Mouse (Mus musculus): Measurements from ENCODE around the gene Rasl2-9. TPM values are rescaled to one million over a fixed set of nuclear protein-coding genes. Genes with fewer than 3 reads are reported as not detected.
"Not testable (repeated sequence)": the region's sequence is repeated elsewhere in the genome, so short reads cannot be mapped to it uniquely, and the experiment has no call there.

Rasl2-9 gene
- 1 to 10 TPM; 2.1 to 2.9 (median 2.5) TPM for total RNA-seq (2022)

GRCm38 (mm10) chr7:5125549-5126406, at the start of gene Rasl2-9:
TSS of gene Rasl2-9 (minus strand) at chr7:5125950.
- DNase-seq (ENCODE audit: low spot score in 2 of 2) = peak; percentile 41 to 55

GRCm38 (mm10) chr7:5149570-5149969, 23.8 kb upstream of the Rasl2-9 start, which contains the start of gene Vmn1r55:
TSS of gene Vmn1r55 (minus strand) at chr7:5149670.
- DNase-seq (ENCODE audit: low spot score in 2 of 2) = not testable (repeated sequence)

- peak in 1 of 2 experiments; percentile 13 for DNase-seq (ENCODE audit: low spot score in 2 of 2)
These were observed 672 bp downstream of the Rasl2-9 start for GRCm38 (mm10) chr7:5125078-5125477.

- no peak for DNase-seq (ENCODE audit: low spot score in 2 of 2)
These were observed 8.9 kb downstream of the Rasl2-9 start, which contains the start of gene Rfpl4 for GRCm38 (mm10) chr7:5116850-5117249. TSS of gene Rfpl4 (minus strand) at chr7:5116950.

GRCm38 (mm10) chr7:5112701-5113100, 13.0 kb downstream of the Rasl2-9 start:
- DNase-seq (ENCODE audit: low spot score in 2 of 2) = no peak

GRCm38 (mm10) chr7:5109301-5109700, 16.4 kb downstream of the Rasl2-9 start:
- no peak for DNase-seq (ENCODE audit: low spot score in 2 of 2)

GRCm38 (mm10) chr7:5108272-5108671, 17.5 kb downstream of the Rasl2-9 start:
- no peak for DNase-seq (ENCODE audit: low spot score in 2 of 2)

GRCm38 (mm10) chr7:5102564-5102963, 23.2 kb downstream of the Rasl2-9 start:
- no peak for DNase-seq (ENCODE audit: low spot score in 2 of 2)

- DNase-seq (ENCODE audit: low spot score in 2 of 2) = no peak
These were observed 24.6 kb downstream of the Rasl2-9 start for GRCm38 (mm10) chr7:5101066-5101663.

- DNase-seq (ENCODE audit: low spot score in 2 of 2) = no peak
These were observed 26.0 kb downstream of the Rasl2-9 start for GRCm38 (mm10) chr7:5099796-5100195.

- DNase-seq (ENCODE audit: low spot score in 2 of 2) = no peak
These were observed 27.0 kb downstream of the Rasl2-9 start for GRCm38 (mm10) chr7:5098769-5099168.

- no peak for DNase-seq (ENCODE audit: low spot score in 2 of 2)
These were observed 32.8 kb downstream of the Rasl2-9 start for GRCm38 (mm10) chr7:5092831-5093510.

- DNase-seq (ENCODE audit: low spot score in 2 of 2) = no peak
These were observed 33.4 kb downstream of the Rasl2-9 start for GRCm38 (mm10) chr7:5092381-5092780.

GRCm38 (mm10) chr7:5091008-5091728, 34.6 kb downstream of the Rasl2-9 start:
- no peak for DNase-seq (ENCODE audit: low spot score in 2 of 2)

GRCm38 (mm10) chr7:5089853-5090252, 35.9 kb downstream of the Rasl2-9 start:
- no peak for DNase-seq (ENCODE audit: low spot score in 2 of 2)

- no peak for DNase-seq (ENCODE audit: low spot score in 2 of 2)
These were observed 37.9 kb downstream of the Rasl2-9 start for GRCm38 (mm10) chr7:5087886-5088285.

GRCm38 (mm10) chr7:5086921-5087440, 38.8 kb downstream of the Rasl2-9 start:
- no peak for DNase-seq (ENCODE audit: low spot score in 2 of 2)

- no peak for DNase-seq (ENCODE audit: low spot score in 2 of 2)
These were observed 40.2 kb downstream of the Rasl2-9 start for GRCm38 (mm10) chr7:5085512-5085911.

GRCm38 (mm10) chr7:5083325-5084105, 42.2 kb downstream of the Rasl2-9 start:
- DNase-seq (ENCODE audit: low spot score in 2 of 2) = no peak

GRCm38 (mm10) chr7:5081939-5082338, 43.8 kb downstream of the Rasl2-9 start:
- no peak for DNase-seq (ENCODE audit: low spot score in 2 of 2)
